Mouse (Mus musculus) bone marrow macrophage, adult 2 months (primary cell): ENCODE measurements around the gene Zfp451. TPM values are rescaled to one million over a fixed set of nuclear protein-coding genes. Genes with fewer than 3 reads are reported as not detected.

Experiments
- H3K27ac ChIP-seq: 2 replicates; pipeline ENCODE4 v1.5.1; 2012; ENCODE audit warnings: low read depth, low read length; ENCODE audit not compliant: insufficient read depth
- H3K4me1 ChIP-seq: 2 replicates; pipeline ENCODE4 v1.6.1; 2012; ENCODE audit warnings: low read length; ENCODE audit not compliant: control insufficient read depth, insufficient read depth
- H3K4me3 ChIP-seq: 2 replicates; pipeline ENCODE4 v1.5.1; 2012; ENCODE audit warnings: mild to moderate bottlenecking, low read length, moderate library complexity; ENCODE audit not compliant: insufficient read depth
- CTCF ChIP-seq: IDR thresholded peaks from 2 replicates; pipeline ENCODE4 v1.5.1; 2012; ENCODE audit warnings: low read depth, mild to moderate bottlenecking, low read length, moderate library complexity
- POLR2A ChIP-seq: IDR thresholded peaks from 2 replicates; pipeline ENCODE4 v1.6.1; 2012; ENCODE audit warnings: mild to moderate bottlenecking, low read depth, low read length, borderline replicate concordance
- polyA plus RNA-seq: library from polyadenylated mRNA; stranded (reverse); fragments of >200 nt; gene quantifications from 2 replicates; pipeline ENCODE4 v1.2.4, GENCODE M21; 2012; ENCODE audit not compliant: missing spikeins, insufficient read depth, insufficient read length

Gene Zfp451
- polyA plus RNA-seq, 1 experiment = 19.9 TPM

DNA sequence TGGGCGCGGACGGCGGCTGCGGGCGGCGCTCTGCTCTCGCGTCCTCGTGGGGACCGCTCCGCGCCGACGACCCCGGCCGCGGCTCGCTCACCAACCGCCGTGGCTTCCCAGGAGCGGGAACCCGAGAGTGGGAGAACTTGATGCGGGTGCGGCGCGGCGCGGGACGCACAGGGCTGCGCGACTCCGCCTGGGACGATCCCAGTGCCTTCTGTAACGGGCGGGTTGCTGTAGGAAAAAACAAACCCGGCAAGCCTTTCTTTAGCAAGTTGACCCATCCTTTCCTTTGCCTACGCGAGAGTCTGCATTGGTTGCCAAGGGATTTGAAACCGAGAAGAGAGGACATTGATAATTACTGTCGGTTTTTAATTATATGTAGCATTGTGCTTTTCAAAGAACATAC, 94.2 kb downstream of the Zfp451 start:
- Histone ChIP-seq H3K4me3 (peak overlapping the region; percentile 90), H3K27ac (peak overlapping the region; percentile 57), H3K4me1 (peaks cover 4% of the 10 kb centered on the region)
- TF ChIP-seq POLR2A = no peak
- no peak for TF ChIP-seq CTCF

GRCm38 (mm10) chr1:33719733-33720225, 94.6 kb downstream of the Zfp451 start, which contains the start of gene Rab23:
Gene Rab23 (plus strand): TSS chr1:33719887.
- peak within 1 kb of the TSS; percentile 90 for H3K4me3 ChIP-seq
- no peak for TF ChIP-seq CTCF
- TF ChIP-seq POLR2A = peak; percentile 13; the same call in 1 of the 2 replicates
- peaks cover 4% of the 10 kb centered on the region for H3K4me1 ChIP-seq
- peak within 1 kb of the TSS; percentile 57 for H3K27ac ChIP-seq

DNA sequence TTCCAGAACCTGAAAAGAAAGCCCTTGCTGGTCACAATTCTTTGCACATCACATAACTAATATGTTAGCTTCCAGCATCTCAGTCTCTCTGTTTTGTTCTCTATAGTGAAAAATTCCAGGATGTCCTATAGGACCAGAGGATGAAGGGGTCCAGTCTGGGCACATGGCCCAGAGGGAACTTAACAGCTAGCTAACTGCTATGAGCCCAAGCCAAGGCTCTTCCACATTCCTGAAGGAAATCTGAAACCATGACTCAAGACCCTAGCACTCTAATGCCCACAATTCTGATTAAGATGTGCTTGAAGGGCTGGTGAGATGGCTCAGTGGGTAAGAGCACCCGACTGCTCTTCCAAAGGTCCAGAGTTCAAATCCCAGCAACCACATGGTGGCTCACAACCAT, 96.8 kb downstream of the Zfp451 start:
- no peak for TF ChIP-seq CTCF
- TF ChIP-seq POLR2A = no peak
- Histone ChIP-seq H3K27ac (no peak overlapping the region), H3K4me3 (no peak overlapping the region), H3K4me1 (peaks cover 4% of the 10 kb centered on the region)

- Histone ChIP-seq H3K4me1 (no peaks in the 10 kb centered on the region), H3K4me3 (no peak overlapping the region)
- TF ChIP-seq CTCF (no peak), POLR2A (no peak)
Observed at GRCm38 (mm10) chr1:33714796-33715195, 99.6 kb downstream of the Zfp451 start.

GRCm38 (mm10) chr1:33712026-33712425, 102.4 kb downstream of the Zfp451 start:
- H3K4me3 ChIP-seq = no peak overlapping the region
- TF ChIP-seq CTCF = no peak
- TF ChIP-seq POLR2A = no peak
- H3K4me1 ChIP-seq = no peaks in the 10 kb centered on the region
- no peak overlapping the region for H3K27ac ChIP-seq

More at GRCm38 (mm10) chr1:33714796-33715195, 99.6 kb downstream of the Zfp451 start:
- H3K27ac ChIP-seq = no peak overlapping the region

Other genes with a start within 250 kb of the Zfp451 start
- 12.6 and 15.6 TPM in 2 replicates for gene Prim2, start 144.8 kb downstream of the Zfp451 start, polyA plus RNA-seq
- gene Rab23, start 94.7 kb downstream of the Zfp451 start, polyA plus RNA-seq = 5.1 and 6.4 TPM in 2 replicates
- 1.1 and 2.0 TPM in 2 replicates for gene Bag2, start 56.8 kb downstream of the Zfp451 start, polyA plus RNA-seq
- 0.42 and 1.2 TPM in 2 replicates for gene Bend6, start 93.2 kb upstream of the Zfp451 start, polyA plus RNA-seq
- 8.0 and 8.5 TPM in 2 replicates for gene Dst, start 93.6 kb upstream of the Zfp451 start, polyA plus RNA-seq